In genomic region chr8:3656725-3657381, GRCm38 (mm10) we compare ENCODE assay signal across 8 mouse cellular contexts. TPM values are rescaled to one million over a fixed set of nuclear protein-coding genes. Genes with fewer than 3 reads are reported as not detected.
DNase-seq lines count a peak whose midpoint lies in the region; ATAC-seq and TF ChIP-seq lines count a peak whose summit lies in the region.
"Had no signal": no experiment of that assay in that cellular context is flagged by ENCODE, and none has a peak within 500 bp of the region (broad histone marks: within the 10 kb centered on the region; RNA-seq: fewer than 3 reads in every experiment).

No protein-coding gene starts in this region.

- no peak overlapping the region for H3K27ac ChIP-seq in CH12.LX (ENCODE audit: insufficient read depth, low read depth)
- H3K27ac ChIP-seq in midbrain, embryonic 14.5 days (replicated peaks; ENCODE audit: low read depth, low read length): no peak overlapping the region
- no peak overlapping the region for H3K27ac ChIP-seq in liver, embryonic 12.5 days
- H3K27ac ChIP-seq: neural tube, embryonic 13.5 days had no signal

- H3K79me2 ChIP-seq in CH12.LX (replicated peaks; ENCODE audit: control insufficient read depth, extremely low read depth, insufficient read depth, poor library complexity, severe bottlenecking): no peaks in the 10 kb centered on the region

- TF ChIP-seq POLR2A in CH12.LX (IDR thresholded peaks at IDR 0.05; ENCODE audit: low read depth, low read length): no peak

- no peak for TF ChIP-seq EP300 in CH12.LX (IDR thresholded peaks at IDR 0.05; ENCODE audit: low read length)

- 0 out of 2 replicates have a peak overlapping the region, but pooled peaks have one; percentile 11 for H3K4me2 ChIP-seq in CH12.LX (ENCODE audit: insufficient read depth, low read depth, poor library complexity, severe bottlenecking)
- H3K4me2 ChIP-seq in midbrain, embryonic 14.5 days (ENCODE audit: low read length): peak overlapping the region; percentile 18
- no peak overlapping the region for H3K4me2 ChIP-seq in liver, embryonic 12.5 days
- H3K4me2 ChIP-seq: neural tube, embryonic 13.5 days had no signal

- H3K4me3 ChIP-seq in CH12.LX (replicated peaks in 1 of 3; ENCODE audit: low read depth in 2 of 3, low read length in 2 of 3, poor library complexity in 1 of 3): no peak overlapping the region
- no peak overlapping the region for H3K4me3 ChIP-seq in midbrain, embryonic 14.5 days (replicated peaks; ENCODE audit: low read depth, low read length)
- no peak overlapping the region for H3K4me3 ChIP-seq in liver, embryonic 12.5 days
- H3K4me3 ChIP-seq: neural tube, embryonic 13.5 days had no signal

- no peak for TF ChIP-seq RAD21 in CH12.LX (IDR thresholded peaks at IDR 0.05; ENCODE audit: low read depth, low read length)

- ATAC-seq in midbrain, embryonic 14.5 days (ENCODE audit: low FRiP score, low TSS enrichment): peak; percentile 27; the same call in 1 of the 2 replicates
- ATAC-seq in liver, embryonic 12.5 days: no peak

- no peak overlapping the region for H3K9ac ChIP-seq in CH12.LX (ENCODE audit: insufficient read depth, low read depth)
- H3K9ac ChIP-seq in midbrain, embryonic 14.5 days (replicated peaks; ENCODE audit: low read length): 0 out of 2 replicates have a peak overlapping the region, but pooled peaks have one; percentile 16
- no peak overlapping the region for H3K9ac ChIP-seq in liver, embryonic 12.5 days
- H3K9ac ChIP-seq: neural tube, embryonic 13.5 days had no signal

- H3K27me3 ChIP-seq in CH12.LX (replicated peaks): no peaks in the 10 kb centered on the region
- no peaks in the 10 kb centered on the region for H3K27me3 ChIP-seq in midbrain, embryonic 14.5 days (ENCODE audit: control insufficient read depth, insufficient read depth, low read length)
- H3K27me3 ChIP-seq in liver, embryonic 12.5 days (replicated peaks): peaks cover 26% of the 10 kb centered on the region
- H3K27me3 ChIP-seq: neural tube, embryonic 13.5 days had no signal

- no peaks in the 10 kb centered on the region for H3K36me3 ChIP-seq in CH12.LX (replicated peaks in 1 of 2; ENCODE audit: control insufficient read depth in 1 of 2, insufficient read depth in 1 of 2, low read length in 1 of 2)
- H3K36me3 ChIP-seq in midbrain, embryonic 14.5 days (ENCODE audit: control insufficient read depth, insufficient read depth, low read length): no peaks in the 10 kb centered on the region
- no peaks in the 10 kb centered on the region for H3K36me3 ChIP-seq in liver, embryonic 12.5 days
- H3K36me3 ChIP-seq: neural tube, embryonic 13.5 days had no signal

- peaks cover 9 to 31% of the 10 kb centered on the region in 2 experiments for H3K4me1 ChIP-seq in CH12.LX (ENCODE audit: control insufficient read depth in 1 of 2, insufficient read depth in 2 of 2)
- peaks cover 8% of the 10 kb centered on the region; the same call in 1 of the 2 replicates for H3K4me1 ChIP-seq in midbrain, embryonic 14.5 days (ENCODE audit: control insufficient read depth, insufficient read depth, low read length)
- 0 out of 2 replicates have a peak, but pooled peaks cover 3% of the 10 kb centered on the region for H3K4me1 ChIP-seq in liver, embryonic 12.5 days

- no peaks in the 10 kb centered on the region for H3K9me3 ChIP-seq in CH12.LX (replicated peaks; ENCODE audit: low read length)
- H3K9me3 ChIP-seq in midbrain, embryonic 14.5 days (ENCODE audit: control insufficient read depth, low read length): no peaks in the 10 kb centered on the region
- no peaks in the 10 kb centered on the region for H3K9me3 ChIP-seq in liver, embryonic 12.5 days (replicated peaks)
- H3K9me3 ChIP-seq: neural tube, embryonic 13.5 days had no signal

- no peak for TF ChIP-seq CTCF in CH12.LX (conservative IDR thresholded peaks at IDR 0.05 in 1 of 2, IDR thresholded peaks at IDR 0.05 in 1 of 2; ENCODE audit: low read depth in 2 of 2, low read length in 2 of 2)

- intact Hi-C loops in gastrocnemius, postnatal 36 days (cut with DNase I): no loop called here

- in situ Hi-C loops in CH12.LX (cut with MboI; ENCODE audit: low pct_ligation_motif_present, low pct_unique_long_range_greater_than_20kb, low sequenced_read_pairs): no loop called here

- WGBS in midbrain, embryonic 14.5 days: 18% methylated on average over 7 of the region's 7 CpGs
- 20% methylated on average over 7 of the region's 7 CpGs for WGBS in liver, embryonic 12.5 days (ENCODE audit: insufficient replicate concordance)

- DNase-seq in CH12.LX (ENCODE audit: extremely low read depth): no peak
- DNase-seq in R1 (ENCODE audit: low read depth, low spot score): peak; percentile 48
- DNase-seq in frontal cortex, postnatal 14 days (ENCODE audit: low spot score in 2 of 2): peak; percentile 42 to 49
- peak; percentile 51 for DNase-seq in midbrain, embryonic 14.5 days
- DNase-seq in urinary bladder, postnatal 36 days (ENCODE audit: low spot score in 2 of 2): no peak
- no peak for DNase-seq in gastrocnemius, postnatal 36 days

- dilution Hi-C loops in CH12.LX (cut with MboI; ENCODE audit: extremely low pct_ligation_motif_present, extremely low pct_unique_long_range_greater_than_20kb, low sequenced_read_pairs): no loop called here

TF ChIP-seq in CH12.LX, 34 proteins besides CTCF, POLR2A, EP300 and RAD21:
- TF ChIP-seq ETS1 (conservative IDR thresholded peaks at IDR 0.05; ENCODE audit: low read depth, low read length) (no peak), NELFE (IDR thresholded peaks at IDR 0.05; ENCODE audit: low read depth, low read length) (no peak), GABPA (IDR thresholded peaks at IDR 0.05; ENCODE audit: insufficient replicate concordance, low read depth, low read length) (no peak), ZKSCAN1 (IDR thresholded peaks at IDR 0.05; ENCODE audit: borderline replicate concordance, low read depth, low read length) (no peak), RCOR1 (conservative IDR thresholded peaks at IDR 0.05; ENCODE audit: low read depth, low read length) (no peak), POLR2AphosphoS2 (IDR thresholded peaks at IDR 0.05; ENCODE audit: low read depth, low read length) (no peak), MXI1 (IDR thresholded peaks at IDR 0.05; ENCODE audit: low read depth, low read length) (no peak), ZNF384 (IDR thresholded peaks at IDR 0.05; ENCODE audit: low read depth, low read length) (no peak), IRF4 (IDR thresholded peaks at IDR 0.05; ENCODE audit: low read depth, low read length) (no peak), KAT2A (IDR thresholded peaks at IDR 0.05; ENCODE audit: insufficient replicate concordance, low read length) (no peak), MAX (IDR thresholded peaks at IDR 0.05; ENCODE audit: low read length) (no peak), ZMIZ1 (IDR thresholded peaks at IDR 0.05; ENCODE audit: low read depth, low read length) (no peak), JUND (conservative IDR thresholded peaks at IDR 0.05; ENCODE audit: low read depth, low read length) (no peak), TCF12 (IDR thresholded peaks at IDR 0.05; ENCODE audit: low read depth, low read length) (no peak), HCFC1 (IDR thresholded peaks at IDR 0.05; ENCODE audit: low read depth, low read length) (no peak), CHD1 (IDR thresholded peaks at IDR 0.05; ENCODE audit: low read depth, low read length) (no peak), CHD2 (IDR thresholded peaks at IDR 0.05; ENCODE audit: low read length) (no peak), ELF1 (IDR thresholded peaks at IDR 0.05; ENCODE audit: low read depth, low read length) (no peak), MAZ (IDR thresholded peaks at IDR 0.05; ENCODE audit: low read depth, low read length) (no peak)

RNA-seq across cellular contexts. Expression of gene Retn, which starts 1.3 kb away (rescaled TPM):
- total RNA-seq in CH12.LX (2012; rRNA removed) (not detected in 2 replicates), CH12.LX (2014; rRNA removed) (not detected in 2 replicates)
- polyA plus RNA-seq in CH12.LX (2012; ENCODE audit: insufficient read length, low read depth): 0.27 TPM in 1 of 2 replicates, not detected in the other
- polyA plus RNA-seq in midbrain, embryonic 14.5 days (2014; fragmentation: Nextera tagmentation; extraction: Ambion mirVana): 0.70 TPM in 1 of 2 replicates, not detected in the other
- 1 to 10 TPM; 2.0 to 2.3 TPM for total RNA-seq in gastrocnemius, postnatal 36 days (2021)
- polyA plus RNA-seq in liver, embryonic 12.5 days (2016; fragmentation: Nextera tagmentation; extraction: Ambion mirVana): 0.14 and 0.20 TPM in 2 replicates

RNA-seq across cellular contexts. Expression of gene Mcemp1, which starts 8.7 kb away (rescaled TPM):
- total RNA-seq in CH12.LX (2012; rRNA removed) (0.17 TPM in 1 of 2 replicates, not detected in the other), CH12.LX (2014; rRNA removed) (0.39 and 0.66 TPM in 2 replicates)
- polyA plus RNA-seq in CH12.LX (2012; ENCODE audit: insufficient read length, low read depth): 0.36 and 0.55 TPM in 2 replicates
- polyA plus RNA-seq in midbrain, embryonic 14.5 days (2014; fragmentation: Nextera tagmentation; extraction: Ambion mirVana): 0.14 TPM in 1 of 2 replicates, not detected in the other
- not detected for total RNA-seq in gastrocnemius, postnatal 36 days (2021)
- 0.91 and 0.97 TPM in 2 replicates for polyA plus RNA-seq in liver, embryonic 12.5 days (2016; fragmentation: Nextera tagmentation; extraction: Ambion mirVana)

RNA-seq across cellular contexts. Expression of gene Fcor, which starts 15.3 kb away (rescaled TPM):
- total RNA-seq in CH12.LX (2012; rRNA removed): not detected in 2 replicates
- total RNA-seq in CH12.LX (2014; rRNA removed): not detected in 2 replicates
- polyA plus RNA-seq in CH12.LX (2012; ENCODE audit: insufficient read length, low read depth): 0.63 and 0.67 TPM in 2 replicates
- 16.4 and 28.1 TPM in 2 replicates for polyA plus RNA-seq in midbrain, embryonic 14.5 days (2014; fragmentation: Nextera tagmentation; extraction: Ambion mirVana)
- not detected for total RNA-seq in gastrocnemius, postnatal 36 days (2021)
- 2.8 and 3.2 TPM in 2 replicates for polyA plus RNA-seq in liver, embryonic 12.5 days (2016; fragmentation: Nextera tagmentation; extraction: Ambion mirVana)

RNA-seq across cellular contexts. Expression of gene Trappc5, which starts 19.2 kb away (rescaled TPM):
- total RNA-seq in CH12.LX (2012; rRNA removed) (21.5 and 22.2 TPM in 2 replicates), CH12.LX (2014; rRNA removed) (26.8 and 27.4 TPM in 2 replicates)
- polyA plus RNA-seq in CH12.LX (2012; ENCODE audit: insufficient read length, low read depth): 22.4 and 24.4 TPM in 2 replicates
- polyA plus RNA-seq in midbrain, embryonic 14.5 days (2014; fragmentation: Nextera tagmentation; extraction: Ambion mirVana): 48.0 and 56.9 TPM in 2 replicates
- total RNA-seq in gastrocnemius, postnatal 36 days (2021): 10 to 100 TPM; 16.3 to 16.8 TPM
- 22.1 and 22.8 TPM in 2 replicates for polyA plus RNA-seq in liver, embryonic 12.5 days (2016; fragmentation: Nextera tagmentation; extraction: Ambion mirVana)

RNA-seq across cellular contexts. Expression of gene Stxbp2, which starts 26.1 kb away (rescaled TPM):
- 92.1 and 123 TPM in 2 replicates for total RNA-seq in CH12.LX (2012; rRNA removed)
- 53.9 and 60.9 TPM in 2 replicates for total RNA-seq in CH12.LX (2014; rRNA removed)
- 136 and 149 TPM in 2 replicates for polyA plus RNA-seq in CH12.LX (2012; ENCODE audit: insufficient read length, low read depth)
- 21.3 and 26.6 TPM in 2 replicates for polyA plus RNA-seq in midbrain, embryonic 14.5 days (2014; fragmentation: Nextera tagmentation; extraction: Ambion mirVana)
- 1 to 10 TPM; 2.4 to 3.0 TPM for total RNA-seq in gastrocnemius, postnatal 36 days (2021)
- 71.7 and 76.5 TPM in 2 replicates for polyA plus RNA-seq in liver, embryonic 12.5 days (2016; fragmentation: Nextera tagmentation; extraction: Ambion mirVana)

Comparison
In these comparisons a context has a peak if more than half of its experiments do, and no peak if none do; other contexts are left out.
1. DNase-seq: peak in R1 (single experiment), frontal cortex, postnatal 14 days (2 of 2) and midbrain, embryonic 14.5 days (single experiment); none in CH12.LX (single experiment), urinary bladder, postnatal 36 days (0 of 2) and gastrocnemius, postnatal 36 days (0 of 2).